Mouse (Mus musculus): Measurements from ENCODE around the gene Orai3.
"Not testable (repeated sequence)": the region's sequence is repeated elsewhere in the genome, so short reads cannot be mapped to it uniquely, and the experiment has no call there.

The Orai3 gene

DNA sequence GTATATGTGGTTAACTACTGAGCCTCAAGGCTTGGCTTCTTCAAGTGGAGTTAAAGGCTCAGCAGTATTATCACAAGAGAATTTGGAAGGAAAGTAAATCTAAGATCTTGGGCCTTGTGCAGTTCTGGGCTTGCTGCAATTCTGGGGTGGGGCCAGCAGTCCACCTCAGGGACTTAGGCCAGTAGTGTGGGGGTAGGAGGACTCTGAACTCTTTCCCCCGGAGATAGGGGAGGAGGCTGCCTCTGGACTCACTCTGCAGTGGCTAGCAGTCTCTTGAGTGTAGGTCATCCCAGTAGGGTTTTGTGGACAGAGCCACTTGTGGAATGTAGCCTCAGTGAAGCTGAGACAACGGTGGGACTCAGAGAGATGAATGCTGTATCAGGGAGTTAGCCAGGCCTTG, 3.9 kb upstream of the Orai3 start:
- no peak for DNase-seq (ENCODE audit: low spot score)

DNA sequence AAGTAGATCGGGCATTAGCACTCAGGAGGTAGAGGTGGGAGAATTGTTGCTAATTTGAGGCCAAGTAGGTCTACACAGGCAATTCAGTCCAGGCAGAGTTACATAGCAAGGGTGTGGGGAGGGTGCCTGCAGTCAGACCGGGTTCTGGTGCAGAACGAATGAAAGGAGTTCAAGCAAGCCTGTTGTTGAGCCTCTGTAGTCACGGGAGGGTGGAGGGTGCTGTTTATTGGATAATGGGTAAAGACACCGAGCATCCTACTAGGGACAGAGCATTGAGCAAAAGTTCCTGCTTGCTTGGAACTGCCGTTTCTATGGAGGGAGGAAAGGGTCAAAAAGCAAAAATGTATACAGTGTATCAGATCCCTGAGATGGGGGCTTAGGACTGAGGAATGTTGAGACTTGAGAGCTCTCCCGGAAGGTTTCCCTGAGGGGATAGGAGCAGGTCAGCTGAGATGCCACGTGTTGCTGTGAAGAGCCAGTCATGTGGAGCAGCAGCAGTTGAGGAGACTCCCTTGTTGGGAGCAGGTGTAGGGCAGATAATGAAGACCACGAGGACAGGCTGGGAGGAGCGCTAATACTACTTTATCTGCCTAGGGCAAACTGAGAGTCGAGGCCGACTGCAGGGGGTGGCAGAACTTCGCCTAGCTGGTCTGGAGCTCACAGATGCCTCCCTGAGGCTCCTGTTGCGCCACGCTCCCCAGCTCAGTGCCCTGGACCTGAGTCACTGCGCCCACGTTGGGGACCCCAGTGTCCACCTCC, 2.6 kb upstream of the Orai3 start:
- no peak for DNase-seq (ENCODE audit: low spot score)

DNA sequence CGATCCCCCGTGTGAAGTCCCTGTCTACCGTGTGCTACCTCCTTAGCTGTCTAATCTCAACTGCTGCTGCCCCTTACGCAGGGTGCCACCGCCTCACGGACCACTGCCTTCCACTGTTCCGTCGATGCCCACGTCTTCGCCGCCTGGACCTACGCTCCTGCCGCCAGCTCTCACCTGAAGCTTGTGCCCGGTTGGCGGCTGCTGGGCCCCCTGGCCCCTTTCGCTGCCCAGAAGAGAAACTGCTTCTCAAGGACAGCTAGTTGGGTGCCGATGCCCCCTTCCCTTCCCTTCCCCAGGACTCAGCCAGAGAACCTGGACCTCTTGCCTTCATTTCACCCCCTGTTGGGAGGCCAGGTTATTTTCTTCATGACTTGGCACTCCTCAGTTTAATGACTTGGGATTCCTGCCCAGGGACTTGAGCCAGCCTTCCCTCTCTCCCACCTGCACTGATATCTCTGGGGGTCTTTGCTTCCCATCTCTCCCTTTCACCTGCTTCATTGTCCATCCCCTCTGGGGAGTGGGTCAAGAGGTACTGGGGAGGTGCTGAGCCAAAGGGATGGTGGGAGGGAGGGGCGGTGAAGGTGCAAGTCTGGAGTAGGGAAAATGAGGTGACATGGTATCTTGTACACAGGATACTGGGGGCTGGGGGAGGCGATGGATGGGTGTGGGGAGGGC, 1.8 kb upstream of the Orai3 start:
- no peak for DNase-seq (ENCODE audit: low spot score)

DNA sequence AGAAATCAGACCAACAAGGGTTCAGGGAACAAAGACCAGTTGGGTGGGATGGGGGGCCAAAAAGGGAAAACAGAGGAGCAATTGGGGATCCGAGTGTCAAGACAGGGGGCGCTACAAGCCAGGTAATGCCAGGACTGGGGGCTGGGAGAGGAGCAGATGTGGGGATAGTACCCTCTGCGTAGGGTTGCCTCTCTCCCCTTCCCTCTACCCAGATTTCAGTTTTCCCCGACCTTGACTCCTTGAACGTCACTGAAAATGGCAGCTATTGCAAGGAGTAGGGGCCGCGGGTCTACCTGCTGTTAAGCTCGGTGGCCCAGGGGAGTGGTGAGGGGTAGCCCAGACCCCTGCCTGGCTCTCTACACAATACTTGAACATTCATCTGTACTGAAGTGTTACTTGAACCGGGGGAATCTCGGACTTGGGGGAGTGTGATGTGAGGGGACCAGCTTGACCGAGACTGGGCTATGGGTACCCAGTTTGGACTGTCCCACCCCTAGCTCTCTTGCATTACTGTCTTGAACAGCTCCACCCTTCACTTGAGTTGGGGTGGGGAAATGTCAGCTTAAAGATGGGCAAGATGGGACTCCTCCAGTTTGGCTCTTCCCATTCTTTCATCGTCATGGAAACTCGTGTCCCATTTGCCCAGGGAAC, 1.1 kb upstream of the Orai3 start:
- no peak for DNase-seq (ENCODE audit: low spot score)

DNA sequence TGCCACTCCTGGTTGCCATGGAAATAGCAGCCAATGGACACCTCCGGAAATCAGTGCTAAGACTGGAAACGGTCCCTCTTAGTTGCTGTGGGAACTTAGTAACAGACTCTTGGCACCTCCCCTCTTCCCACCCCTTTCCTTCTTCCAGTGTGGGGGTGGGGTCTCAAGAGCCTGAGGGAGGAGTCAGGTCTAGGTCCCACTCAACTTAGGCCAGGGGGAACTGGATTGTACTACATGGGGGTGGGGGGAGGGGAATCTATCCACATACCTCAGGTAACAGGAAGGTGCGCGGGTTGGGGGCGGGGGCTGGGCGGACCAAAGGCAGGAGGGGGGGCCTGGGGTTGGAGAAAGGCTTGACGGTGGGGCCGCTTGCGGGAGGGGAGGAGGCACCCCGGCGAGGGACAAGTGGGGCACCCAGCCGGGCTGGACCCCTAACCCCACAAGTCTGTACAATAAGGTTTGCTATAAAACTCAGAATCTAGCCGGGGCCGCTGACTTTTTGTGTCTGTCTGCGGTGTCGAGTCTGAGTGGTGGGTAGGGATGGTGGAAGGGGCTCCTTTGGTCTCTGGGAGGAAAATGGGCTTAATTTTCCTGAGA, 520 bp upstream of the Orai3 start:
- peak; percentile 81 for DNase-seq (ENCODE audit: low spot score)

DNA sequence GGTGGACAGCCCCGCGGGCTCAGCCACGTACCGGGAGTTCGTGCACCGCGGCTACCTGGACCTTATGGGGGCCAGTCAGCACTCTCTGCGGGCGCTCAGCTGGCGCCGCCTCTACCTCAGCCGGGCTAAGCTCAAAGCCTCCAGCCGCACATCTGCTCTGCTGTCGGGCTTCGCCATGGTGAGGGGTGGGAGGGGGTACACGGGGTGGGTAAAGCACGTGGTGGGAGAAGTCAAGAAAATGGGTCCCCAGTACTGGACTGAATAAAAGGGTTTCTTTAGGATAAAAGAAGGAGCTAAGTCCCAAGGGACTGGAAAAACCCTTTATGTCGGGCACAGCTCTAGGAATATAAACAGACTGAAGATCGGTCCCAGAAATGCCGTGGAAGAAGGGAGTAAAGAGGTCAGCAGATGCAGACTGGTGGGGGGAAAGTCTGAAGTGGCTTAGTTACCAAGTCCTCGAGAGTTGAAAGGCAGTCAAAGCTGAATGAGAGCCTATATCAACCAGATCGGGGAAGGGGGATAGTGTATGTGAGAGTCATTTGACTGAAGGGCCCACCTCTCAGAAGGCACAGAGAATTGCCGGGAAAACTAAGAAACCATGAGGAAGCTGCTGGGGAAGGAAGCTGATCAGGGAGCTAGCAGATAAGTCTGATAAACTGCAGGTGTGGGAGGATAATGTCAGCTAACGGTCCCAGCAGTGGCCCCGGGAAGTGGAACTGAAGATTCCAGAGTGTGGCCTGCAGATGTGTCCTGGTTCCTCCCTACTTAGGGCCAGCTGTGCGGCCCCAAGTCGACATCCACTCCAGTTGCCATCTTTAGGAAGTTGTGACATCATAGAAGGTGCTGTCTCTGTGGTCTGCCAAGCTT, 657 bp downstream of the Orai3 start:
- no peak for DNase-seq (ENCODE audit: low spot score)

DNA sequence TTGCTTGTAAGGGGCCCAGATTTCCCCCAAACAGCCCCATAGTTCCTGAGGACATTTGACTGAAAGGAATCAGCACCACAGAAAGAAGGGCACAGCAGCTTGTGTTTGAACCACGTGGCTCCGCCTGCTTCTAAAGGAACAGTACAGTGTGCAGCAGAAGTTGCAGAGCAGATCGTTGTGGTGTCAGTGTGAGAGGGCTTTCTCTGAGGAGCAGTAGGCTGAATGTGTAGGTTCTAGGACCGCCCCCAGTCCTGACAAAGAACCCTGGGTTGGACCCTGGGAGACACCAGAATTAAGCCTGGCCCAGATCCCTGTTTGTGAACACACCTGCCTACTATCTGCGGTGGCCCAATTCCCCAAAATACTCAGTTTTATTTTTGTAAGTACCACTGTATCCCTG, 1.6 kb downstream of the Orai3 start:
- no peak for DNase-seq (ENCODE audit: low spot score)

DNA sequence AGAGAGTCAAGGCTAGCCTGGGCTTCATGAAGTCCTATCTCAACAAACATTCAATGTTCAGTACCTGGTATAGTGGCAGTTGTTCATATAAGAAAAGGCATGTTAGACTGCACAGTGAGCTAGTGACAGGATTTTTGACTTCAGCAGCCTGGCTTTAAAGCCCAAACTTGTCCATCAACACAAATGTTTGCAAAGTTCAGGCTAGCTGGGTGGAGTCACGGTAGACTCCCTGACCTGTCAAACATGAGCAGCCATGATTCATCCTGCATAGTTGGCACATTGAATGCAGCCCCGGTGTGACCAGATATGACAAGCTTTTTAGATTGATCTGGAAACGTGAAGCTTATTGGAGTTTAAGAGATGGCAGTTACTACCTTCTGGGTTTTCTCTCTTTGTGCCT, 2.5 kb downstream of the Orai3 start:
- DNase-seq (ENCODE audit: low spot score) = no peak

DNA sequence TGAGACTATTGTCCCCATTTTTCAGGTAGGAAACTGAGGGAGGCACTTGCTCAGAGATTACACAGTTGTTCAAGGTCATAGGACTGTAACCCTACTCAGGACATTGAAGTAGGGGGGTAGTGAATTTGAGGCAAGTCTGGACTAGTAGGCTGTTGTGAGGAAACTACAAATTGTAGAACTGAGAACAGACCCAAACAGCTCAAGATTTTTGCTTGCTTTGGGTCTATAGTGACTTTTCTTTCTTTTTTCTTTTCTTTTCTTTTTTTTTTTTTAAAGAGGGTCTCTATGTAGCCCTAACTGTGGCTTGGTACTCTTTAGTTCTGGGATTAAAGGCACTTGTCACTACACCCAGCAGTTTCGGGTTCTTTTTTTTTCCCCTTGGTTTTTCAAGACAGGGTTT, 2.9 kb downstream of the Orai3 start:
- DNase-seq (ENCODE audit: low spot score) = no peak

DNA sequence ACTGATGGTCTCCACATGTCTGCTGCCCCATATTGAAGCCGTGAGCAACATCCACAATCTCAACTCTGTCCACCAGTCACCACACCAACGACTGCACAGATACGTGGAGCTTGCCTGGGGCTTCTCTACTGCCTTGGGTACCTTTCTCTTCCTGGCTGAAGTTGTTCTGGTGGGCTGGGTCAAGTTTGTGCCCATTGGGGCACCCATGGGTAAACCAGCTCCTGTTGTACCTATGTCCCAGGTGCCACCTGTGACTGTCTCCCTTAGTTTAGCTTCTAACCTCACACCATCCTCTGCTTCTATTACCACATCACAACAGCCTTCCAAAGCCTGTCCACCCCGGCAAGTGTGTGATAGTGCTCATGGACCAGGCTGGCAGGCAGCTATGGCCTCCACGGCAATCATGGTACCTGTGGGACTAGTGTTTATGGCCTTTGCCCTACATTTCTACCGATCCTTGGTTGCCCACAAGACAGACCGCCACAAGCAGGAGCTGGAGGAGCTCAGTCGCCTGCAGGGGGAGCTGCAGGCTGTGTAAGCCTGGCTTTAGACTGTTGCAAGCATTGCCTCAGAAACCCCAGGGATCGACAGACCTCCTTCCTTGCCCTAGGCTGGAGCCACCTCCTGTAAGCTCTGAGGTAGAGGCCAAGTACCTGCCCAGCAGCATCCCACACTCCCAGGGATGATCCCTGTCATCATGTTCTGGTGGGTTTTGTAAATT, 4.2 kb downstream of the Orai3 start:
- DNase-seq (ENCODE audit: low spot score) = no peak

DNA sequence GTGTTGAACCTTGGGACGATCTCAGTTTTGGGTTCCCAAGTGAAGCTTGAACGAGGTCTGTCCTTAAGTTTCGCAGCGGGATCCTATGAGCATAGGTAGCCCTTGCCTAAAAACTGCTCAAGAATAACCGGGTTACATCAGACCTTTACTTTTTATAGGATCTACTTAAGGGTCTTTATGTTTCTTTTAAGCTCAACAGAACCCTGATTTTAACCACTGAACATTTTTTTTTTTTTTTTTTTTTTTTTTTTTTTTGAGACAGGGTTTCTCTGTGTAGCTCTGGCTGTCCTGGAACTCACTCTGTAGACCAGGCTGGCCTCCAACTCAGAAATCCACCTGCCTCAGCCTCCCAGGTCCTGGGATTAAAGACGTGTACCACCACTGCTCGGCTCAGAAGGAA, 6.2 kb downstream of the Orai3 start:
- not testable (repeated sequence) for DNase-seq (ENCODE audit: low spot score)

DNA sequence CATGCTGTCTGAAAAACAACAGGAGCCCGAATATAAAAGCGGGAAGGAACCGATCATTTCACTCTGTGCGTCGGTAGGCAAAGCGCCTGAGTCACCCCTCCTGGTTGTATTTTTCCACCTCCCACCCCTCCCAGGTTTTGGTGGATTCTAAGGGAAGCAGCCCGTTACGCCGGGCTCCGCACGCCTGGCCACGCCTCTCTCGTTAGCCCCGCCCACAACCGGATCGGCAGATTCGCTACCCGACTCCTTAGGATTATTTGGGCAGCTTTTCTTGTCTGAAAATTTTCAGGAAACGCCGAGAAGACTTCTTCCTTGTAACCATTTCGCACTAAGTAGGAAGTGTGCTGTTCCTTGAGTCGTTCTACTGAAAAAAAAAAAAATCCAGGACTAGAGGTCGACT, 6.8 kb downstream of the Orai3 start, which contains the start of gene Setd1a:
Gene Setd1a (plus strand): TSS at position 245 of the 400 bp plus-strand sequence.
- DNase-seq (ENCODE audit: low spot score) = peak; percentile 53

DNA sequence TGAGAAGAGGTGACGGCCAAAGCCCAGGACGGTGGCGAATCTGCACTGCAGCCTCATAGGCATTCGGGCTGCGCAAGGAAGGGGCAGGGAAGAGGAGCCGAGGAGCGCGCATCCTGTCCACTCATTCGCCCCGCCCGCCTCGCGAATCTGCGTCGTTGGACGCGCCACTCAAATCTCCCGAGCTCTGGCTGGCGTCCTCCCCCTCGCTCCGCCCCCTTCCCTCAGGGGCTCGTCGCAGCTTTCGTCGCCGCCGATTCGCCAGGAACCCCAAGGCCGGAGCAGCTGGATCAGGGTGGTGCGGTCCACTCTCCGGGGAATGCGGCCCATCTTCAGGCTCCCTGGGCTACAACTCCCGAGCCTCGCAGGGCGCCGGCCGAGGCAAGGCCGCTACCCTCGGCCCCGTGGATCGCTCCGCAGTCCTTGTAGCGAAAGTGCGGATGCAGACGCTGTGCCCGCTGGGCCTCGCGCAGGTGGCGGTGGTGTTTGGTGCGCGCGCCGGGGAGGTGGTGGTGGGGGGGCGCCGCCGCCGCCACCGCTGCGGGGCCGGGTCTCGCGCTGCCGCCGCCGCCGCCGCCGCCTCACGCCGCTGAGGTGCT, 7.4 kb downstream of the Orai3 start:
- peak; percentile 91 for DNase-seq (ENCODE audit: low spot score)

DNA sequence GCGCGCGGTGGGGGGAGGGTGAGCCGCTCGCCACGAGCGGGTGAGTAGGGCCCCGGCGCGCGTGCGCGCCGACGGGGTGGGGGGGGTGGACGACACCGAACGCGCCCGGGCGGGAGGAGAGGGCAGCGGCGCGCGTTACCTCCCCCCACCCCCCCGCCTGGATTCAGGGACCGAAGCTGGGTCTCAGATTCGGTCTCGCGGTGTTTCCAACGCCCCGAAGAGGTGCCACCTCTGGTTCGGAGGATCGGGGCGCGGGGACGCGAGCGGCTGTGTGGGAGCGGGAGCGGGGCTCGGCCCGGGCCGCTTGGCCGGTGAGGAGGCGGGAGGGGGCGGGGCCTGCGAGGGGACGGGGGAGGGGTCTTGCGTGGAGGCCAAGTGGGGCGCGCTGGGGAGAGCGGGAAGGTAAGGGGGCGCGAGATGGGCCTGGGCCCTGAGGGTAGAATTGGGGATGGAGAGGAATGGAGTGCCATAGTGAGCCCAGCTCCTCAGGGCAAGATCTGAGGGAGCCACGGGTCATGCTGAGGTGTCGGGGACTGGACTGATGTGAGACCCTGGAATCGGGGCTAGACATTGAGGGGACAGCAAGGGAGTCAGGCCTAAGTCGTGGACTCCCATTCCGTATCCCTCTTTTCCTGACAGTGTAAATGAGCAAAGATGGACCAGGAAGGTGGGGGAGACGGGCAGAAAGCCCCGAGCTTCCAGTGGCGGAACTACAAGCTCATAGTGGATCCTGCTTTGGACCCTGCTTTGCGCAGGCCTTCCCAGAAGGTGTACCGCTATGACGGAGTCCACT, 8.1 kb downstream of the Orai3 start:
- no peak for DNase-seq (ENCODE audit: low spot score)

DNA sequence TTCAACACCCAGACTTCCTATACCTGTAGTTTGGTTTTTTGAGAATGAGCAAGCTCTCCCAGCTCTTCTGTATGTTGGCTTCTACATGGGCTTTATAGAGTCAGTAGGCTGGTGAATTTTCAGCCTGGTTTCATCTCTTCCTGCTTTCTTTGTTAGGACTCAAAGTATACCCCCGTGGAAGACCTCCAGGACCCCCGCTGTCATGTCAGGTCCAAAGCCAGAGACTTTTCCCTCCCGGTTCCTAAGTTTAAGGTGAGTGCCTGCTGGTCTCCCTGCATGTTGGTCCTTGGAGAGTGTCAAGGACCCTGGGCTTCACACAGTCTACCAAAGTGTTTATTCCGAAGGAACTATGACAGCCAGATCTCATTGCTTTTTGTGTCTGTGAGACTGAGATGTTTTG, 8.7 kb downstream of the Orai3 start:
- no peak for DNase-seq (ENCODE audit: low spot score)

DNA sequence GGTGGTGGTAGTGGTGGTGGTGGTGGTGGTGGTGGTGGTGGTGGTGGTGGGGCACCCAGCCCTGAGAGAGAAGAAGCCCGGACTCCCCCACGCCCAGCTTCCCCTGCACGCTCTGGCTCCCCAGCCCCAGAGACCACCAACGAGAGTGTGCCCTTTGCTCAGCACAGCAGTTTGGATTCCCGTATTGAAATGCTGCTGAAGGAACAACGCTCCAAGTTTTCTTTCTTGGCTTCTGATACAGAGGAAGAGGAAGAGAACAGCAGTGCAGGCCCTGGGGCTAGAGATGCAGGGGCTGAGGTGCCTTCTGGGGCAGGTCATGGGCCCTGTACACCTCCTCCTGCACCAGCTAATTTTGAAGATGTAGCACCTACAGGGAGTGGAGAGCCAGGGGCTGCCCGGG, 15.7 kb downstream of the Orai3 start, which contains the start of gene Gm49388:
Gene Gm49388 (plus strand): TSS at position 301 of the 400 bp plus-strand sequence.
- DNase-seq (ENCODE audit: low spot score) = no peak

DNA sequence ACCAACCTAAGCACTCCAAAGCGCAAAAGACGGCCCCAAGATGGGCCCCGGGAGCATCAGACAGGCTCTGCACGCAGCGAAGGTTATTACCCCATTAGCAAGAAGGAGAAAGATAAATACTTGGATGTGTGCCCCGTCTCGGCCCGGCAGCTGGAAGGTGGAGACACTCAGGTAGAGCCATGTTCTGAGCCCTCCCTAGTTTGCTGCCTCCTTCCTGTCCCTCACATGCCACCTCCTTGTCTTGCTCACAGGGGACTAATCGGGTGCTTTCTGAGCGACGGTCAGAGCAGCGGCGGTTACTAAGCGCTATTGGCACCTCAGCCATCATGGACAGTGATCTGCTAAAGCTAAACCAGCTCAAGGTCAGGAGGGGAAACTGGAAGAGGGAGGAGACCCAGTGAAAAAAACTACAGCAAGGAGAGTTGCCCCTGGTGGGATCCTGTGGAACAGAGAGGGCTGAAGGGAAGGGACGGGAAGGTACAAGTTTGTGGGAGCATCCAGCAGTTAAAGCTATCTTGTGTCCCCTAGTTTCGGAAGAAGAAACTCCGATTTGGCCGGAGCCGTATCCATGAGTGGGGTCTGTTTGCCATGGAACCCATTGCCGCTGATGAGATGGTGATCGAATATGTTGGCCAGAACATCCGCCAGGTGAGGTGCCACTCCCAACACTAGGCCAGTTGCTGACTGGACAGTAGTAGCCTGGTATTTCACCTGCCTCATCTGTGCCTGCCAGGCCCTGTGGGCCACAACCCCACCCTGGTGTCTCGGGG, 27.6 kb downstream of the Orai3 start:
- DNase-seq (ENCODE audit: low spot score) = no peak

DNA sequence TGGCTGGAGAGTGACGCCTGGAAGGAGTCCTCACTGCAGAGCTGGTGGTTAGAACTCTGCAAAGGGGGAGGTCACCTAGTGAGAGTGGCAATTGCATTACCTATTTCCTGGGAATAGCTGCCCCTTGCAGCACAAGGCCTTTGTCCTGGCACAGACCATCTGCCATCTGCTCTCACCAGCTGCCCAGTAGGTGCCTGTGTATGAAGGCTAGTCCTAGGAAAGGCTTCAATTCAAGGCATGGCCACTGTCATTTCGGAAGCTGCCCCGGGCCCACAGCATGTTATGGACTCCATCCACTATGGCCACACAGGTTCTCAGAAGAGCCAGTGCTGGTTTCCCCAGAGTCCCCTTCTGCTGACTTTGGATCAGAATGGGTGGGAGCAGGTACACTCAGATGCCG, 29.0 kb downstream of the Orai3 start:
- no peak for DNase-seq (ENCODE audit: low spot score)

DNA sequence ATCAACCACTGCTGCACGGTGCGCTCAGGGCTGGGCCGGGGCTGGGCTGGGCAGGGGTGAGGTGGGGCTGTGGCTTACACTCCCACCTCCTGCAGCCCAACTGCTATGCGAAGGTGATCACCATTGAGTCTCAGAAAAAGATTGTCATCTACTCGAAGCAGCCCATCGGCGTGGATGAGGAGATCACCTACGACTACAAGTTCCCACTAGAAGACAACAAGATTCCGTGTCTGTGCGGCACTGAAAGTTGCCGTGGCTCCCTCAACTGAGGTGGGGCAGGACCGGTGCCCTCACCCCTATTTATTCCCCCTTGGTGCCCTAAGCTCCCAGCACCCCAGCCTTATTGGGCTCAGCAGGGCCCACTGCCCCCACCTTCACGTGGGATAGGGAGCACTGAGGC, 29.6 kb downstream of the Orai3 start:
- no peak for DNase-seq (ENCODE audit: low spot score)

Measured in urinary bladder, postnatal 10 days (tissue).